Mouse (Mus musculus): ENCODE measurements around the gene Arhgef15. TPM values are rescaled to one million over a fixed set of nuclear protein-coding genes. Genes with fewer than 3 reads are reported as not detected.
"Not testable (repeated sequence)": the region's sequence is repeated elsewhere in the genome, so short reads cannot be mapped to it uniquely, and the experiment has no call there.

Gene Arhgef15
- polyA plus RNA-seq, 1 experiment from 2014 or later, result 9.0 TPM

DNA sequence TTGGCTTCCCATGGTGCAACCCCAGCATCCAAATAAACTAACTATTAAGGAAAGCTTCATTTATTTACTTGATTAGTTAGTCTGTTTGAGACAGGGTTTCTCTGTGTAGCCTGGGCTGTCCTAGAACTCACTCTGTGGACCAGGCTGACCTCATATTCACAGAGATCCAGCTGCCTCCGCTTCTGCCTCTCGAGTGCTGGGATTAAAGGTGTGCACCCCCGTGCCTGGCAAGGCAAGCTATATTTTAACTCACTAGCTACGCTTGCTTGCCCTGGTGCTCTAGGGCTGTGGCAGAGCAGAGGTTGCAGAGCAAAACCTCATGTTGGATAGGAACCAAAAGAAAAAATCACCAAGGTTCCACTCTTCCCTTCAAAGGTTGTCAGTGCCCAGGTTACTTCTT lies 16.8 kb downstream of the Arhgef15 start:
- no peak overlapping the region for H3K27ac ChIP-seq (ENCODE audit: low read length)

GRCm38 (mm10) chr11:68939451-68940304 lies 17.6 kb downstream of the Arhgef15 start:
- H3K4me3 ChIP-seq (ENCODE audit: low read length), result peak overlapping the region; percentile 51
- no peaks in the 10 kb centered on the region for H3K36me3 ChIP-seq (ENCODE audit: control insufficient read depth, insufficient read depth, low read length)
- peak; percentile 100 for ATAC-seq
- H3K4me2 ChIP-seq (ENCODE audit: low read depth, low read length), result peak overlapping the region; percentile 48
- 1% methylated on average over 16 of the region's 16 CpGs for WGBS
- no peaks in the 10 kb centered on the region for H3K27me3 ChIP-seq (replicated peaks; ENCODE audit: control insufficient read depth, insufficient read depth, low read length)
- no peaks in the 10 kb centered on the region for H3K9me3 ChIP-seq (ENCODE audit: control insufficient read depth, low read length)
- peaks cover 2% of the 10 kb centered on the region; the same call in 1 of the 2 replicates for H3K4me1 ChIP-seq (ENCODE audit: control insufficient read depth, insufficient read depth, low read length)
- H3K27ac ChIP-seq (ENCODE audit: low read length), result no peak overlapping the region
- peak overlapping the region; percentile 57 for H3K9ac ChIP-seq (ENCODE audit: low read depth, low read length)

More for the DNA sequence above, 16.8 kb downstream of the Arhgef15 start:
- peak overlapping the region; percentile 57; the same call in 1 of the 2 replicates for H3K9ac ChIP-seq (ENCODE audit: low read depth, low read length)
- H3K4me1 ChIP-seq (ENCODE audit: control insufficient read depth, insufficient read depth, low read length), result peaks cover 2% of the 10 kb centered on the region; the same call in 1 of the 2 replicates
- no peaks in the 10 kb centered on the region for H3K9me3 ChIP-seq (ENCODE audit: control insufficient read depth, low read length)
- peak overlapping the region; percentile 51 for H3K4me3 ChIP-seq (ENCODE audit: low read length)
- H3K4me2 ChIP-seq (ENCODE audit: low read depth, low read length), result peak overlapping the region; percentile 48
- no peaks in the 10 kb centered on the region for H3K27me3 ChIP-seq (replicated peaks; ENCODE audit: control insufficient read depth, insufficient read depth, low read length)
- no peak for ATAC-seq
- WGBS, result 50% methylated on average over 4 of the region's 4 CpGs
- H3K36me3 ChIP-seq (ENCODE audit: control insufficient read depth, insufficient read depth, low read length), result no peaks in the 10 kb centered on the region

DNA sequence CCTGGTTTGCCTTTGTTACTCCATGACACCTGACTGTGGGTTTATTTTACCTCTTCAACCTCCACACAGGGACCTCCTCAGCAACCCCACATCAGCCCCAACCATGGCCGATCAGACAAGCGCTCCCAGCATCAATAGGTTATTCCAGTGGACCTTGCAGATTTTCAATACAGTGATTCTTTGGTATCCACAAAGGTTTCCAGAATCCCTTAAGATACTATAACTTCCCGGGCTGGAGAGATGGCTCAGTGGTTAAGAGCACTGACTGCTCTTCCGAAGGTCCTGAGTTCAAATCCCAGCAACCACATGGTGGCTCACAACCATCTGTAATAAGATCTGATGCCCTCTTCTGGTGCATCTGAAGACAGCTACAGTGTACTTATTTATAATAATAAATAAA lies 20.3 kb downstream of the Arhgef15 start:
- not testable (repeated sequence) for H3K27ac ChIP-seq (ENCODE audit: low read length); H3K27me3 ChIP-seq (replicated peaks; ENCODE audit: control insufficient read depth, insufficient read depth, low read length); H3K4me1 ChIP-seq (ENCODE audit: control insufficient read depth, insufficient read depth, low read length); H3K4me2 ChIP-seq (ENCODE audit: low read depth, low read length); ATAC-seq; H3K9me3 ChIP-seq (ENCODE audit: control insufficient read depth, low read length); H3K9ac ChIP-seq (ENCODE audit: low read depth, low read length); H3K36me3 ChIP-seq (ENCODE audit: control insufficient read depth, insufficient read depth, low read length); H3K4me3 ChIP-seq (ENCODE audit: low read length)
- WGBS, result 83% methylated on average over 4 of the region's 4 CpGs

DNA sequence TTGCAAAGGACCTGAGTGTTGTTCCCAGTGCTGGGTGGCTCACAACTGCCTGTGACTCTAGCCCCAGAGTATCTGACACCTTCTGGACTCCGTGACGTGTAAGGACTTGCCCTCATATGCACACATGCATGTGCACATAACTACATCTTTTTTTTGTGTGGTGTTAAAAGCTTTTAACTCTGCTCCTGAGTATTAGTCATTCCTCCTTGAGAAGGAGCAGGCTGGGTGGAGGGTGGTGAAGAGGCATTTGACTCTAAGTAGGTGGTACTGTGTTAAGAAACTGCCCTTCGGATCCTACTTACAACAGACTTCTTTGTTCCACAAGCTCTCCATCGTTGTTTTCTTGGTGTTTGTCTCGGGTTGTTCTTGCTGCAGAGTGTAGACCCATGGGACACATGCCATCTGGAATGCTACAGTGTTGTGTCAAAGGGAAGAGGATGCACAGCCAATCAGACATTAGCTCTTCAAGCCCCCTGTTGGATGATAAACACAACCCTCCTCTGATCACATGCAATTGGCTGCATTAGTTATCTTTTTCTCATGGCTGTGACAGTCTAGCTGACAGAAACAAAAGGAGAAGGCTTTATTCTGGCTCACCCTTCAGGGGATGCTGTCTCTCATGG lies 23.3 kb downstream of the Arhgef15 start:
- Histone ChIP-seq H3K27me3 (replicated peaks; ENCODE audit: control insufficient read depth, insufficient read depth, low read length) (no peaks in the 10 kb centered on the region), H3K4me3 (ENCODE audit: low read length) (no peak overlapping the region), H3K9me3 (ENCODE audit: control insufficient read depth, low read length) (no peaks in the 10 kb centered on the region), H3K4me2 (ENCODE audit: low read depth, low read length) (no peak overlapping the region), H3K4me1 (ENCODE audit: control insufficient read depth, insufficient read depth, low read length) (no peaks in the 10 kb centered on the region), H3K9ac (ENCODE audit: low read depth, low read length) (no peak overlapping the region), H3K27ac (ENCODE audit: low read length) (no peak overlapping the region), H3K36me3 (ENCODE audit: control insufficient read depth, insufficient read depth, low read length) (no peaks in the 10 kb centered on the region)
- no peak for ATAC-seq
- WGBS, result 71% methylated on average over 5 of the region's 5 CpGs

DNA sequence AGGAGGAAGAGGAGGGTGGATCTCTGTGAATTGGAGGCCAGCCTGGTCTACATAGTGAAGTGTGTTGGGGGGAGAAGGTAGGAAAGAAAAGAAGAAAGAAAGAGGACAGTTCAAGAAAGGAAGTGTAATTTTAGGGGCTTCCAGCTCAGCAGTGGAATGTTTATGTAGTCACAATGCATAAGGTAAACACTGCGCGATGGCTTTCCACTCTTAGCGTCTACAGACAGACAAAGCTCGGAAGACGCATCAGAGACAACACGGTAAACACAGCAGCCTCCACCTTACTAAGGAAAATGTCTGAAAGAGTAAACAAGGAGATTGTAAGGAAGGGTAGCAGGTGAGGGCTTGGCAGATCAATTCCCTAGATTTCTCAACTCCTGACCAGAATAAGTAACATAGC lies 27.3 kb downstream of the Arhgef15 start:
- Histone ChIP-seq H3K4me3 (ENCODE audit: low read length) (no peak overlapping the region), H3K9me3 (ENCODE audit: control insufficient read depth, low read length) (no peaks in the 10 kb centered on the region), H3K36me3 (ENCODE audit: control insufficient read depth, insufficient read depth, low read length) (no peaks in the 10 kb centered on the region), H3K4me1 (ENCODE audit: control insufficient read depth, insufficient read depth, low read length) (no peaks in the 10 kb centered on the region), H3K27ac (ENCODE audit: low read length) (no peak overlapping the region), H3K27me3 (replicated peaks; ENCODE audit: control insufficient read depth, insufficient read depth, low read length) (no peaks in the 10 kb centered on the region), H3K4me2 (ENCODE audit: low read depth, low read length) (no peak overlapping the region), H3K9ac (ENCODE audit: low read depth, low read length) (no peak overlapping the region)
- 30% methylated on average over 6 of the region's 6 CpGs for WGBS
- ATAC-seq, result no peak

GRCm38 (mm10) chr11:68926981-68927380 lies 30.3 kb downstream of the Arhgef15 start, which contains the start of gene Odf4:
Gene Odf4 (minus strand): TSS chr11:68927081.
- no peak within 1 kb of the TSS for H3K27ac ChIP-seq (ENCODE audit: low read length)
- no peaks in the 10 kb centered on the region for H3K4me1 ChIP-seq (ENCODE audit: control insufficient read depth, insufficient read depth, low read length)
- no peaks in the 10 kb centered on the region for H3K9me3 ChIP-seq (ENCODE audit: control insufficient read depth, low read length)
- no peaks in the 10 kb centered on the region for H3K36me3 ChIP-seq (ENCODE audit: control insufficient read depth, insufficient read depth, low read length)
- H3K9ac ChIP-seq (ENCODE audit: low read depth, low read length), result no peak within 1 kb of the TSS
- no peak for ATAC-seq
- no peak within 1 kb of the TSS for H3K4me2 ChIP-seq (ENCODE audit: low read depth, low read length)
- no peaks in the 10 kb centered on the region for H3K27me3 ChIP-seq (replicated peaks; ENCODE audit: control insufficient read depth, insufficient read depth, low read length)
- 79% methylated on average over 3 of the region's 3 CpGs for WGBS
- no peak within 1 kb of the TSS for H3K4me3 ChIP-seq (ENCODE audit: low read length)

GRCm38 (mm10) chr11:68924749-68925148 lies 32.5 kb downstream of the Arhgef15 start:
- Histone ChIP-seq H3K4me2 (ENCODE audit: low read depth, low read length) (no peak overlapping the region), H3K27ac (ENCODE audit: low read length) (no peak overlapping the region), H3K4me1 (ENCODE audit: control insufficient read depth, insufficient read depth, low read length) (no peaks in the 10 kb centered on the region), H3K9me3 (ENCODE audit: control insufficient read depth, low read length) (no peaks in the 10 kb centered on the region), H3K27me3 (replicated peaks; ENCODE audit: control insufficient read depth, insufficient read depth, low read length) (no peaks in the 10 kb centered on the region), H3K4me3 (ENCODE audit: low read length) (no peak overlapping the region), H3K9ac (ENCODE audit: low read depth, low read length) (no peak overlapping the region), H3K36me3 (ENCODE audit: control insufficient read depth, insufficient read depth, low read length) (no peaks in the 10 kb centered on the region)
- no peak for ATAC-seq
- 92% methylated on average over 2 of the region's 2 CpGs for WGBS

DNA sequence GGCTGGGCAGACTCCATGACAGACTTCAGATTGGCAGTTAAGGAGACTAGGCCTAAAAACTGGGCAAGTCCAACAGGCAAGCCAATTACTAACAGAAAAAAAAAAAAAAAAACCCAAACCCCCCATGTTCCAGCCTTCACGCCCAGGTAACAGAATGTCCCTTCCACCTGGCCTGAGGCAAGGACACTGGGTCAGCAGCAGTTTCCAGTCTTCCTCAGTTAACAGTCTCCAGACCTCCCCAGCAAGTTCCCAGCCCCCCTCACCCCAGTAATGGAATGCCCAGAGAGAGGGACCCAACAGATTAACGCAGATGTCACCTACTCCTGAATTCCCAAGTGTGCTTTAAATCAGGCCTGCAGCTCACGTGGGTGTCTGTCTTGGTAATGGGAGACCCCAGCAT lies 34.1 kb downstream of the Arhgef15 start:
- Histone ChIP-seq H3K9me3 (ENCODE audit: control insufficient read depth, low read length) (no peaks in the 10 kb centered on the region), H3K4me3 (ENCODE audit: low read length) (no peak overlapping the region), H3K36me3 (ENCODE audit: control insufficient read depth, insufficient read depth, low read length) (no peaks in the 10 kb centered on the region), H3K27me3 (replicated peaks; ENCODE audit: control insufficient read depth, insufficient read depth, low read length) (no peaks in the 10 kb centered on the region), H3K27ac (ENCODE audit: low read length) (no peak overlapping the region), H3K4me2 (ENCODE audit: low read depth, low read length) (no peak overlapping the region), H3K9ac (ENCODE audit: low read depth, low read length) (no peak overlapping the region), H3K4me1 (ENCODE audit: control insufficient read depth, insufficient read depth, low read length) (no peaks in the 10 kb centered on the region)
- WGBS, result 61% methylated on average over 3 of the region's 3 CpGs
- ATAC-seq, result no peak

- WGBS, result 90% methylated on average over 4 of the region's 4 CpGs
- Histone ChIP-seq H3K4me3 (ENCODE audit: low read length) (no peak overlapping the region), H3K27ac (ENCODE audit: low read length) (no peak overlapping the region), H3K36me3 (ENCODE audit: control insufficient read depth, insufficient read depth, low read length) (no peaks in the 10 kb centered on the region), H3K4me2 (ENCODE audit: low read depth, low read length) (no peak overlapping the region), H3K27me3 (replicated peaks; ENCODE audit: control insufficient read depth, insufficient read depth, low read length) (no peaks in the 10 kb centered on the region), H3K9me3 (ENCODE audit: control insufficient read depth, low read length) (no peaks in the 10 kb centered on the region), H3K9ac (ENCODE audit: low read depth, low read length) (no peak overlapping the region), H3K4me1 (ENCODE audit: control insufficient read depth, insufficient read depth, low read length) (peaks cover 5% of the 10 kb centered on the region; the same call in 1 of the 2 replicates)
- ATAC-seq, result no peak
Measured at GRCm38 (mm10) chr11:68914566-68914965, 42.7 kb downstream of the Arhgef15 start.
